Mouse (Mus musculus) c-Kit-positive CD71-positive TER-119-positive erythroid progenitor cells, embryonic 14.5 days (primary cell): ENCODE data around the gene Serpinf1.
"Not testable (repeated sequence)": the region's sequence is repeated elsewhere in the genome, so short reads cannot be mapped to it uniquely, and the experiment has no call there.

ENCODE experiments used
- DNase-seq: peaks from one replicate; pipeline ENCODE4 v3.0.0-alpha.2; 2013; ENCODE audit warnings: low spot score

Serpinf1 gene

GRCm38 (mm10) chr11:75422013-75422792, at the start of gene Serpinf1:
Serpinf1 (minus strand) TSS chr11:75422701.
- no peak for DNase-seq

DNA sequence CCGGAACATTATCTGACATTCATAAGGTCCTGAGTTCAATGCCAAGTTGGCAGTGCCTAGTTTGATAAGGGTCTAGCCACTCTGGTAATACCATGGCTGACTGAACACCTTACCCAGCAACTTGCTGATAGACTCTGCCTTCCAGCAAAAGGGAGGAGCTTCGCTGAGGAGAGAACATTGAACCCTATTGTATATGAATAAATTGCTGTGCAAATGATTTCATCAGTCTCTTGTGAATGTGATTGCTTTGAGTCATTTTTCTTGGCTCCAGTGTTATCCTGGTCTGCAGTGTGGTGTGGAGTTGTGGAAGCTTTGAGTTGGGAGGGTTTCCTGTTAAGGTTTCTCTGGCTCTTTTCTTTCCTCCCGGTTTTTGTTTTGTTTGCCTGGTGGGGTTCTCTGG, 48.2 kb upstream of the Serpinf1 start:
- DNase-seq: no peak

DNA sequence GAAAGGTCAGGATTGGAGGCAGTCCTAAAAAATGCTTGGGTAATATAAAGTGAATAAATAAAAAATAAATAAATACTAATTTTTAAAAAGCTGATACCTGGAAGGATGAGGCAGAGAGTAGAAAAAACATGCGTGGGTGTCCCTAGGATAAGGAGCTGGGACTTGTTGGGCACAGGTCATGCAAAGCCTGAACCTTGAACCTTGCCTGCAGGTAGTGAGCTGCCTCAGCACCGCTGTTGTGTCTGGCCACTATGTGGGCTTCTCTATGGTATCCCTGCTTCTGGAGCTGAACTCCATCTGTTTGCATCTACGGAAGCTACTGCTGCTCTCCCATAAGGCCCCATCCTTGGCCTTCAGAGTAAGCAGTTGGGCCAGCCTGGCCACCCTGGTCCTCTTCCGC, 46.8 kb upstream of the Serpinf1 start:
- DNase-seq: no peak

DNA sequence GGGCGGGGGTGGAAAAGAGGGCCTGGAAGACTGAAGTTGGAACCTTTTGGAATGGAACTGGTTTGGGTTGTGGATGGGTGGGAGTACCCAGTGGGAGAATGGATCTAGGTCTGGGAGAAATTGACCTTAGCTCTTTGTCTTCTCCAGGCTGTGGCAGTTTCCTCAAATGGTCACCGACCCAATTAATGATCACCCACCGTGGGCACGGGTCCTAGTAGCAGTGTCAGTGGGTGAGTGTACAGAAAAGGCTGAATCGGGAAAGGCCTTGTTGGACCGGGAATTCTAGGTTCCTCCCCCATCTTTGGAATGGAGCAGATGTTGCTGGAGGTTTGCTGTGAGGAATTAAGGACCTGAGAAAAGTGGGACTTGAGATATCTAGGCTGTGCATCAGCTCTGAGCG, 45.9 kb upstream of the Serpinf1 start:
- no peak for DNase-seq

DNA sequence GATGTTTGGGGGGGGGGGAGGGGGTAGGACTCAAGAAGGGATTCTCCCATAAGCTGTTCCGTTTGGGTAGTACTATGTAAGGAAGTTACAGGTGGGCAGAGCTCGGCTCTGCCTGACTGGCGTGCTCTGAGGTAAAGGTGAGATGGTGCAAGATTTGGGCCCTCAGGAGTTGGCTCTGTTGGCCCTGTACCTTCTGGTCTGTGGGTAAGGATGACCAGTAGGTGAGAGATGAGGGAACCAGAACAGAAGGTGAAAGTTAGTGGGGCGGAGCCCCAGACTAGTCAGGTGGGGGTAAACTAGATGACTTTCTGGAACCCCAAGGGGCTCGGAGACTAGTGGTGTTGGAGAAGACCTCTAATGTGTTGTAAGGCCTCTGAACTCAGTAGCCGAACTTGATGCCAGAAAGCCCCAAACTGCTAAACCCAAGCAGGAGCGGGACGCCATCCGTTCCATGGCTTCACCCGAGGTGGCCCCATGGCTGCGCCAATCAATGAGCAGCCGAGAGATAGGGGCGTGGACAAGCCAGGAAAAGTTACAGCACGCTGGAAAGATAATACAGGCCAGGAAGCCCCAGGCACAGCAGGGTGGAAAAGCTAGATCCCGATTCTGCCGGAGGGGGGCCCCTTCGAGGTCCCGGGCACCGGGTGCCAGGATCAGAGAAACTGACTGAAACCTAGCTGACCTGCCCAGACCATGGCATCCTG, 45.2 kb upstream of the Serpinf1 start:
- DNase-seq: peak; percentile 73

- DNase-seq: no peak
These were observed 44.4 kb upstream of the Serpinf1 start for GRCm38 (mm10) chr11:75466731-75467505.

DNA sequence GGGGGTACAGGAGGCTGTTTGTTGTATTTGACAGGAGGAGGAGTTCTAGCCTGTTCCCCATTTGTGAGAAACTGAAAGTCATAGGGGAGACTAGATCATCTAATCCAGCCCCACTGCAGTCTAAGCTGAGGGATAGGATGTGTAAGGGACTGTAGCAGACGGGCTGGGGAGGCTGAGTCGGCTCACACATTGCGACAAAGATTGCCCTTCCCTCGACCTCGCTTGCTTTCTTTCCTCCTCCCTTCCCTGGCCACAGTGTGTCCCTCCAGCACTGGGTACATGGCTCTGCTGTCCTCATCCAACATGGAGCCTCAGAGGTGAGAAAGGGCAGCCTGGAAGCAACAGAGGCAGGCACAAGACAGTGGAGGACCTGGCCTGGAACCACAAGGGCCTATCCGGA, 42.5 kb upstream of the Serpinf1 start:
- DNase-seq: no peak

DNA sequence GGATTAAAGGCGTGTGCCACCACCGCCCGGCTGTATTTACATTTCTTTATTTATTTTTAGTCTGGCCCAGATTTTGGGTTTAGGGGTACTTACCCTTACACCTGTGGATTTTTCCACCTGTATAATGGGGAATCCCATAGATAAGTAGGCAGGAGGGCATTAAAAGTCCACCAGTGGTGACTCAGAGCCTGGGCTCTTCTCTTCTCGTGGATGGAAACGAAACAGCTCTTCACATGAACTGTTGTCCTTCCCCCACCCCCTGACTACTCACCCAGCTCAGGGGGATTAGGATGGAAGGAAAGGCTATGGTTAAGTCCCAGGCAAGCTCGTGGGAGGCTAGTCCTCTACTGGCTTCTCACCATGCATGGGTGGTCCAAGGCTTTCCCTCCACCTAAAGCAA, 41.9 kb upstream of the Serpinf1 start:
- no peak for DNase-seq

DNA sequence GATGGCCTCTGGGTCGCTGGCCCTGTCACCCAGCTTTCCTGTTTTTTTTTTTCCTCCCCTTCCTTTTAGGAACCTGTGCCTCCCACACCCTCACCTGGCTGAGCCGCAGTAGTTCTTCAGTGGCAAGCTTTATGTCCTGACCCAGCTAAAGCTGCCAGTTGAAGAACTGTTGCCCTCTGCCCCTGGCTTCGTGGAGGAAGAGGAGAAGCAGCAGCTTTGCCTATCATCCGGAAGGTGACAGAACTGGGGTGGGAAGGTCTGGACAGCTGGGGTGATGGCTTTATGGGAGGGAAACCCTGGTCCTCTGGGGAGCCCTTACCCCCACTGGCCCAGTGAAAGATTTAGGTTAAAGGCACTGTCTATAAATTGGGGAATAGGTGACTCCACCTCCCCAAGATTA, 41.1 kb upstream of the Serpinf1 start:
- DNase-seq: no peak

- DNase-seq: peak; percentile 90
These were observed 40.4 kb upstream of the Serpinf1 start for GRCm38 (mm10) chr11:75462865-75463336.

DNA sequence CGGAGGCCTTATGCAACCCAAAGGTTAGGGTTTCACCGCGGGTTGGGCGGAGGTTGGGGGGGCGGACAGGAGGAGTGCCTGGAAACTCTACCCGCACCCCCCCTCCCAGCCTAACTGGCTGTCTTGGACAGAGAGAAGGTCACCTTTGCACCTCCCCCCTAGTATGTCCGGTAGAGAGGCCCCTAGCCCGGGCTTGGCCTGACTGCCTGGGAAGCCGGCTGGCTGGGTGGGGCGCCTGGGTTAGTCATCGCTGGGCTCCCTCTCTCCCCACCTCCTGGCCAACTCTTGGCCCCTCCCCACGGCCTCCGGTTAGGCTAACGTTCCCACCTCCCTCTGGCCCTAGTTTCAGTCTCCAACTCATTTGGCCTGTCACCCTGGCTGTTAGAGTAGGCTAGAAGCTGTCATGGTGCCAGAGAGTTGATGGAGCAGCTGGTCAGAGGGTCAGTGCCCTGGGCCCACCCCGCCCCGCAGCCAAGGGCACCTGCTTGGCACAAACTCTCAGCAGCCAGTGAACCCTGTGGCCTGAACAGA, 39.8 kb upstream of the Serpinf1 start:
- DNase-seq: peak; percentile 72

DNA sequence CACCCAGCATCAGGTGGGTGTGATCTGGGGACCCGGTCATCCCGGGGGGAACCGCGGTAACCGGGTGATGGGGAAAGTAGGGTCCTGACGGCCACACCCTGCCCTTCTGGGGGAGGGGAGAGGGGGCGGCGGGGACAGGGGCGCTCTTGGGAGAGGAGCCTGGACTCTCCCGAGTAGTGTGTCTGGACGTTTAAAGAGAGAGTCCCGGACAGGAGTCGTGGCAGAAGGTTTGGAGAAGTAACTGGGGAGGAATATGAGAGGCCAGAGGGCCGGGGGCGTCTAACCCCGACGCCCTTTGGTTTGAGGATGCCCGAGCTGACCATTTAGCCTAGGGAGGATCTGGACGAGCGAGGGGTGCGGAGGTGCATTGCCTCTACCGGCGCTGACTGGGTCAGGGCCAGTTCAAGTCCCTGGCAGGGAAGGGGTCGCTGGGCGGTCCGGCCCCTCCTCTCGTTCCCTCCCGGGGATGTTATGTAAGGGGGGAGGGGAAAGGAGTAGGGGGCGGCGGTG, 39.3 kb upstream of the Serpinf1 start:
- DNase-seq: no peak

GRCm38 (mm10) chr11:75460844-75461742, 38.6 kb upstream of the Serpinf1 start, which contains the start of gene Tlcd2:
Tlcd2 (plus strand) TSS chr11:75461715.
- peak; percentile 100 for DNase-seq

GRCm38 (mm10) chr11:75460103-75460843, 37.8 kb upstream of the Serpinf1 start:
- peak; percentile 95 for DNase-seq

- DNase-seq: no peak
These were observed 37.2 kb upstream of the Serpinf1 start for GRCm38 (mm10) chr11:75459751-75460102.

GRCm38 (mm10) chr11:75459141-75459711, 36.7 kb upstream of the Serpinf1 start:
- no peak for DNase-seq

- DNase-seq: no peak
These were observed 36.1 kb upstream of the Serpinf1 start for GRCm38 (mm10) chr11:75458628-75459041.

DNA sequence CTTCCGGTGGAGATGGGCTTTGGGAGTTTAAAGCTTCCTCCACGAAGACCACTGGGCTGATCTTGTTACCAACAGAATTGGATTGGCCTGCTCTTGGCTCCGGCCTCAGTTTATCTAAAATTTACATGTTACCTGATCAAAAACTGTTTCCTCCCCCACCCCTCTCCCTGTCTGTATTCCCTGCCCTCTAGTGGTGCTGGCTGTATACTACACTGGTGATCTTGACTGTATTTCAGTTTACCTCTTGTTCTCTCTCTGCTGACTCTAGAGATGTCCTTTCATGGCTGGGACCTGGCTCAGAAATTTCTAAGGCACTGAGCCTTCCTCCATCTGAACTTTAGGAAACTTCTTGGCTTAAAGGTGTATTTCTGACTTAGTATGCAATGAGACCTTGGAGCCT, 35.7 kb upstream of the Serpinf1 start:
- peak; percentile 71 for DNase-seq

GRCm38 (mm10) chr11:75456440-75456871, 34.0 kb upstream of the Serpinf1 start:
- DNase-seq: no peak

DNA sequence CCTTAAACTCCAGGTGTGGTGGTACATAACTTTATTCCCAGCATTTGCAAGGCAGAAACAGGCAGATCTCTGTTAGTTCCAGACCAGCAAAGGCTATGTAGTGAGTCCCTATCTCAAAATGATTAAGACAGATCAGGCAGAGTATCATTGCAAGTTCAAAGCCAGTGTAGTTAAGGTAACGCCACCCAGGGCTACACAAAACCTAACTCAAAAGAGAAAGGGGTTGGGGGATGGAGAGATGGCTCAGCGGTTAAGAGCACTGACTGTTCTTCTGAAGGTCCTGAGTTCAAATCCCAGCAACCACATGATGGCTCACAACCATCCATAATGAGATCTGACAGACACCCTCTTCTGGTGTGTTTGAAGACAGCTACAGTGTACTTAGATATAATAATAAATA, 33.5 kb upstream of the Serpinf1 start:
- DNase-seq: not testable (repeated sequence)
